Mouse (Mus musculus) small intestine, adult 2 months (tissue): Measurements from ENCODE around the gene Il17re. TPM values are rescaled to one million over a fixed set of nuclear protein-coding genes. Genes with fewer than 3 reads are reported as not detected.

Experiments
- H3K27ac ChIP-seq: fragments of 200-500 bp; 2 replicates; pipeline ENCODE4 v1.5.1; 2012; ENCODE audit warnings: low read depth, low read length, control low read depth, inconsistent platforms; ENCODE audit not compliant: insufficient read depth
- H3K27me3 ChIP-seq: fragments of 200-500 bp; 2 replicates; pipeline ENCODE4 v1.6.1; 2012; ENCODE audit warnings: mild to moderate bottlenecking, moderate library complexity, low read length, inconsistent platforms; ENCODE audit not compliant: control insufficient read depth, insufficient read depth
- H3K36me3 ChIP-seq: fragments of 200-500 bp; 2 replicates; pipeline ENCODE4 v1.6.1; 2012; ENCODE audit warnings: mild to moderate bottlenecking, low read length, control low read depth, inconsistent platforms; ENCODE audit not compliant: control insufficient read depth, insufficient read depth
- H3K4me1 ChIP-seq: fragments of 200-500 bp; 2 replicates; pipeline ENCODE4 v1.6.1; 2012; ENCODE audit warnings: low read length, inconsistent platforms, mixed read lengths; ENCODE audit not compliant: control insufficient read depth, insufficient read depth, insufficient read length
- H3K4me3 ChIP-seq: fragments of 200-500 bp; 2 replicates; pipeline ENCODE4 v1.5.1; 2012; ENCODE audit warnings: low read depth, mild to moderate bottlenecking, control low read depth, inconsistent platforms, low read length, moderate library complexity
- CTCF ChIP-seq: fragments of 200-500 bp; IDR thresholded peaks from 2 replicates; pipeline ENCODE4 v1.5.1; 2012; ENCODE audit warnings: low read depth, mild to moderate bottlenecking, control low read depth, inconsistent platforms, low read length, moderate library complexity, mixed read lengths; ENCODE audit not compliant: insufficient replicate concordance, insufficient read length; ENCODE audit errors: extremely low read depth
- POLR2A ChIP-seq: fragments of 200-500 bp; IDR thresholded peaks from 2 replicates; pipeline ENCODE4 v1.6.1; 2012; ENCODE audit warnings: low read depth, mild to moderate bottlenecking, control low read depth, inconsistent platforms, low read length, moderate library complexity
- WGBS: fragments of 180-500 bp; shearing (Covaris S2); methylation state at CpG from one replicate; pipeline ENCODE4 v1.1.7; 2018; 5-methylcytosine and 5-hydroxymethylcytosine counted together
- polyA plus RNA-seq: library from polyadenylated mRNA; depleted of rRNA; stranded (reverse); fragments of >200 nt; gene quantifications from 2 replicates; pipeline ENCODE4 v1.2.3, GENCODE M21; 2012; rRNA removed

Il17re gene
- polyA plus RNA-seq, 1 experiment = 6.8 TPM

DNA sequence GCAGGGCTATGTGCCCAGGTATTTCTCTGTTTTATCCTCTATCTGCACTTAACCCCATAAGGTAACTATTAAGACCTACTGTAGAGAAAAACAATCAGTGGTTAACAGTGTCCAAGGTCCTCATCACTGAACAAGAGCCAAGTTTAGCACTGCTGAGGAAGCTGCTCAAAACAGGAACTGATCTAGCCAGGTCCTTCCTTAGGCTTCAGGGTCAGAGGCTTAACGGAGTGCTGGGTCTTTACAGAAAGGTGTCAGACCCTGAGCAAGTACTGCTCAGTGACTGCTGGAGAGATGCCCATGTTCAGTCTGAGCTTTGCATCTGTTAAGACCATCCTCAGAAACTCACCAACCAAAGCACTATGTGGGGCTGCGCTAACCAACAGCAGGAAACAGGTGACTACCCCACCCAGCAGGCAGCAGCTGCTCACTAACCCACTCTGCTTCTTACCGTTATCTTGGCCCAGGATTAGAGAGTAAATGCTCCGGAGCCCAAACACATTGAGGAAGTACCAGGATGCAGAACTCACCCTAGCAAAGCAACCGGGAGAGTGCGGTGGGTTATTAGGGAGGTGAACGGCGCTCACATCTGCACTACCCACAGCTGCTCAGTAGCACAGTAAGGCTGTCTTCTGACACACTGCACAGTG lies 59.3 kb downstream of the Il17re start:
- Histone ChIP-seq H3K27ac (no peak overlapping the region), H3K36me3 (peaks cover 74% of the 10 kb centered on the region)
- WGBS = 73% methylated on average over 8 of the region's 8 CpGs

More for the DNA sequence above, 59.3 kb downstream of the Il17re start:
- H3K4me3 ChIP-seq = no peak overlapping the region
- no peaks in the 10 kb centered on the region for H3K4me1 ChIP-seq
- TF ChIP-seq POLR2A = no peak
- TF ChIP-seq CTCF = no peak
- H3K27me3 ChIP-seq = no peaks in the 10 kb centered on the region

Other genes starting within 250 kb of the Il17re start
- gene Mtmr14, start 220.6 kb upstream of the Il17re start, polyA plus RNA-seq = 23.3 and 66.0 TPM in 2 replicates
- not detected in 2 replicates for gene Cpne9, start 176.2 kb upstream of the Il17re start, polyA plus RNA-seq
- 7.4 and 12.9 TPM in 2 replicates for gene Brpf1, start 151.3 kb upstream of the Il17re start, polyA plus RNA-seq
- 7.9 and 10.9 TPM in 2 replicates for gene Ogg1, start 131.5 kb upstream of the Il17re start, polyA plus RNA-seq
- 16.6 and 19.2 TPM in 2 replicates for gene Camk1, start 114.5 kb upstream of the Il17re start, polyA plus RNA-seq
- gene Tada3, start 80.6 kb upstream of the Il17re start, polyA plus RNA-seq = 10.9 and 24.5 TPM in 2 replicates
- gene Arpc4, start 80.4 kb upstream of the Il17re start, polyA plus RNA-seq = 45.9 and 96.0 TPM in 2 replicates
- 5.9 and 14.9 TPM in 2 replicates for gene Ttll3, start 69.2 kb upstream of the Il17re start, polyA plus RNA-seq
- 25.8 and 71.6 TPM in 2 replicates for gene Rpusd3, start 39.1 kb upstream of the Il17re start, polyA plus RNA-seq
- 156 and 346 TPM in 2 replicates for gene Cidec, start 22.7 kb upstream of the Il17re start, polyA plus RNA-seq
- gene Jagn1, start 15.9 kb upstream of the Il17re start, polyA plus RNA-seq = 36.9 and 39.4 TPM in 2 replicates
- gene Il17rc, start 12.9 kb downstream of the Il17re start, polyA plus RNA-seq = 189 and 786 TPM in 2 replicates
- gene Creld1, start 24.8 kb downstream of the Il17re start, polyA plus RNA-seq = 5.7 and 6.6 TPM in 2 replicates
- 0.05 TPM in 1 of 2 replicates, not detected in the other for gene Prrt3, start 43.4 kb downstream of the Il17re start, polyA plus RNA-seq
- 13.9 and 19.7 TPM in 2 replicates for gene Emc3, start 73.2 kb downstream of the Il17re start, polyA plus RNA-seq
- gene Fancd2, start 73.2 kb downstream of the Il17re start, polyA plus RNA-seq = 0.93 and 1.2 TPM in 2 replicates
- not detected in 2 replicates for gene Fancd2os, start 142.2 kb downstream of the Il17re start, polyA plus RNA-seq
- 36.4 and 71.2 TPM in 2 replicates for gene Brk1, start 146.3 kb downstream of the Il17re start, polyA plus RNA-seq
- gene Vhl, start 165.5 kb downstream of the Il17re start, polyA plus RNA-seq = 6.0 and 7.8 TPM in 2 replicates
- gene Irak2, start 180.0 kb downstream of the Il17re start, polyA plus RNA-seq = 35.4 and 97.6 TPM in 2 replicates
- gene Tatdn2, start 238.6 kb downstream of the Il17re start, polyA plus RNA-seq = 11.3 and 16.6 TPM in 2 replicates